Mouse (Mus musculus) cerebellum, postnatal 4 days (tissue): ENCODE results near the gene Prn.

Experiments
- DNase-seq, 2 experiments: peaks; one replicate each; pipeline ENCODE4 v3.0.0; 2022; ENCODE audit warnings: low spot score in 2 of 2, mixed read lengths in 1 of 2

The Prn gene

GRCm38 (mm10) chr2:131906846-131907245 lies 2.9 kb upstream of the Prn start:
- peak in 1 of 2 experiments; percentile 26 for DNase-seq

- DNase-seq: no peak
Observed at GRCm38 (mm10) chr2:131907311-131907710, 2.4 kb upstream of the Prn start.

- no peak for DNase-seq
Observed at GRCm38 (mm10) chr2:131908351-131908861, 1.4 kb upstream of the Prn start.

- DNase-seq: no peak
Observed at GRCm38 (mm10) chr2:131908906-131909305, 851 bp upstream of the Prn start.

- DNase-seq: no peak
Observed at GRCm38 (mm10) chr2:131910847-131911246, 1.1 kb downstream of the Prn start.

GRCm38 (mm10) chr2:131911341-131911740 lies 1.6 kb downstream of the Prn start:
- DNase-seq: no peak

DNA sequence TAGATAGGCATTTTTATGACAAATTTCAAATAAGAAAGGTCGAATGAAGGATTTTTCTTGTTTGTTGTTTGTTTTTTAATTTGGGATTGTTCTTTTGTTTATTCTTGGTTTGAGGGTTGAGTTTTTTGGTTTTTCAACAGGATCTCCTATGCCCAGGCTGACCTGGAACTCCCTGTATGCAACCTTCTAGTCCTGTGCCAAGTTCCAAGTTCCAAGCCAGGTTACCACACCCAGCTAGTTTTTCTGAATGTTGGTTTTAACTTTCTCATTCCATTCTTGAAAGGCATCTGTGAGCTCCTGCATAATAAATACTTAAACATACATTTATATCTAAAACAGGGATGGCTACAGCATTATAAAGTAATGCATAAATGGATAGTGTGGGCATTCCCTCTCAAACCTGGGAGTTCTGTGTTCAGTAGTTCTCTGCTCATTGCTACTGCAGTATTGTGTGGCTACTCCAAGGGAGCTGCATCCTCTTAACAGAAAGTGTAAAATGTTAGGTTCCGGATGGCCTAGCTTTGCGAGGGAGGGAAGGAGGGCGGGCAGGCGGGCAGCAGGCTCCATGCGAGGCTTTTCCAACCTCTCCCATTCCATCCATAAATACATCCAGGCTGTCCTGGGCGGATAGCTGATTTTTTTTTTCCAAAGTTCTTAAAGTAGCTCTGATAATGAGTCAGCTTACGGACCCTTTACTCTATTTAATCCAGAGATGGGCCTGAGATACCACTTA lies 2.9 kb downstream of the Prn start:
- no peak for DNase-seq

DNA sequence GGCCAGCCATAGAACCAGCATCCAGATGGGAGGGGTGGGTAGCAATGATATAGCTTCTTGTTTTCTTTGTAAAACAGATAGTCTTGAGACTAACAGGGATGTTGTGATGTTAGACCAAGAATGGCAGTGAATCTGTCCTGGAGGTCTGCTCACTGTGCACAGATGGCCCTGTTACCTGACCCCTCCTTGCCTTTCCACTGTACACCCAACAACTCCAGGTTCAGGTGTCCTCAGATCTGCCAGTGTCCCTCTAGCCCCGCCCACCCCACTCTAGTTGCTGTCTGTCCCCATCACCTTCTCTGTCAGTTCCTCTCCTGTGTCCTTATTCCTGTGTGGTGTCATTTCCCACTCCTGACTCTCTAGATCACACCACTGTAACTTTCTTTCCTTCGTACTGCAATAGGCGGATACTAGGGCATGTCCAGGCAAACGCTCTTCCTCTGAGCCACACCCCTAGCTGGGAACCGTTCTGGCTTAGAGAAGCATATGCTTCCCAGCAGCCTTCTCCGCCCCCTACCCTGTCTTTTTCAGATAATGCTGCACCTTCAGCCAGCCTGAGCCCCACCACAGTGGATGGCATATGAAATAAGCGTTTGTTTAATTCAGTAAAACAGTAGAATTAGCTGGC lies 22.6 kb downstream of the Prn start:
- no peak for DNase-seq

GRCm38 (mm10) chr2:131933013-131933412 lies 23.3 kb downstream of the Prn start:
- DNase-seq: no peak

DNA sequence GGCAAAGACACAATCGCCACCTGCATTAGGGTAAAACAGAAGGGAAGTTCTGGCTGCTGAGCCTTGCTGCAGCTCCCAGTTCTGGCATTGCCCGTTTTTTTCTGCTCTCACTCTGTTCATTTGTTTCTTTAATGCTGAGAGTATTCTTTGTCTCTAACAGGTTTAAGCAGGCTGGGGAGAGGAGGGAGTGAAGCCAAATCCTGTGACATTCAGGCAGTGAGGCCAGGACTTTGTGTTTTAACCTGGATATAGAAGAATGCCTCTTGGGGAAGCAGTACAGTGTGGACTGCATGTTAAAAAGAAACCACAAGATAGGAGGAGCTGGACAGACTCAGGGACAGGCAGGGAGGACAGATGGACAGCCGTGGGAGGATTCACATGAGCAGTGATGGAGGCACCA lies 23.8 kb downstream of the Prn start:
- DNase-seq: no peak

- DNase-seq: no peak
Observed at GRCm38 (mm10) chr2:131934243-131934642, 24.5 kb downstream of the Prn start.

GRCm38 (mm10) chr2:131935390-131936105 lies 25.8 kb downstream of the Prn start:
- no peak for DNase-seq

- DNase-seq: no peak
Observed at GRCm38 (mm10) chr2:131936410-131936809, 26.7 kb downstream of the Prn start.

DNA sequence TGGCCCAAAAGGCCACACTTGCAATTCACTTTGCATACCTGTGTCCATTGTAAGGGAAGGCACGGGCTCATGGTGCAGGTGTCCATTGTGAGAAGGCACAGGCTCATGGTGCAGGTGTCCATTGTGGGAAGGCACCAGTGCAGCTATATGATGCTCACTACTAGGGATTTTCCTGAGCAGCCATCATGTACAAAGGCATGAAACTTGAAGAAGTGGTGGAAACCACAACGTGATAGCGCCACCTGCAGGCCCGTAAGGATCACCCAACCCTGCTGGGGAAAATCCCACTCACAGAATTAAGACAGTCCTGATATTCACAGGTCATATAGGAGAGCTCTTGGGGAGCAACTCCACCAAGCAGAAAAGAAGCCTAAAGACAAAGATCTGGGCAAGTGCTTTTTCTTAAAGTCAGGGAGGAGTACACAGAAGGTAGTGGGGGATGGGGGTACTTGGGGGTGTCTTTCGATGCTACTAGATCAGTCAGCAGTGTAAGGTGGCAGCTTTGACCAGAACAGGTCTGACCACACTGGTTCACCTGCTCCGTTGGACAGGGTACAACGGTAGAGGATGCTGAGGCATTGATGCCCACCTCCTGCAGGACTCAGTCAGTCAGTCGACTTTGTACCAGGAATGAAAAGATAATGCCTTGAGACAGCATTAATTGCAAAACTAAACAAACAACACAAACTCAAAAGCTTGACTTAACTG lies 29.8 kb downstream of the Prn start:
- peak in 1 of 2 experiments; percentile 52 for DNase-seq

- DNase-seq: no peak
Observed at GRCm38 (mm10) chr2:131940506-131940905, 30.7 kb downstream of the Prn start.

DNA sequence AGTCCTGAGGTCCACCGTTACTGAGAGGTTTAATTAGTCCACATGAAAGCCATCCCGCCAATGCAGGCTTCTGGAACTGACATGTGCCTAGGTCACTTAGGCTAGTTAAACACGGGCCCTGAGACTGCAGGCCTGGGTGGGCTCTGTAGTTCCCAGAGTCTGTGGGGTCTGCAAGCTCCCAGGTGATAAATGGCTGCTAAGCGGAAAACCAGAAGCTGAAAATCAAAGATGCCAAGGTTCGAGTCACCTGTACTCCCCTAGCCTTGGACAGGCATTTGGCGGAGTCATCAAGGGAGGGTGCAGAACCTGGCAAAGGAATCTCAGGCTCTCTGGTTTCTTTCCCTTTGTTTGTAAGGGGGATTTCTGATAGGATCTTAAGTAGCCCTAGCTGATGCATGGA lies 31.7 kb downstream of the Prn start:
- peak in 1 of 2 experiments; percentile 13 for DNase-seq

- DNase-seq: no peak
Observed at GRCm38 (mm10) chr2:131944370-131944769, 34.6 kb downstream of the Prn start.

GRCm38 (mm10) chr2:131945225-131945624 lies 35.5 kb downstream of the Prn start:
- peak in 1 of 2 experiments; percentile 4 for DNase-seq

- peak in 1 of 2 experiments; percentile 14 for DNase-seq
Observed at GRCm38 (mm10) chr2:131945765-131946164, 36.0 kb downstream of the Prn start.

DNA sequence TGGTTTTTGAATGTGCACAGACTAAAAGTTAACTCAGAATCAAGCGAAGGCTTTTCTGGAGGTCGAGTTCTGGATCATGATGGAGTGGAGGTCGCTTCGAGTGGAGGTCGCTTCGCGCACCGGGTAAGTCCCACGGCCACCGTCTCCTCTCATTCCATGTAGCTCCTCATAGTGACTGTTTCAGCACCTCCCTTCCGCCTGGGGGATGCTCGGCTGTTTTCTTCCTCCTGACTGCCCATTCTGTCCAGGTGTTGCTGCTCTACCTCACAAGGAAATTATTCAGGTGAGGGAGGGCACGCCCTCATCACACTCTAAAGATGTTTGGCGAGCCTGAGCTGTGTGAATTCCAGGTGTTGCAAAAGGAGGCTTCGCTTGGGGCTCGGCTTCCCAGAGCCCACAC lies 36.6 kb downstream of the Prn start:
- peak in 1 of 2 experiments; percentile 12 for DNase-seq

DNA sequence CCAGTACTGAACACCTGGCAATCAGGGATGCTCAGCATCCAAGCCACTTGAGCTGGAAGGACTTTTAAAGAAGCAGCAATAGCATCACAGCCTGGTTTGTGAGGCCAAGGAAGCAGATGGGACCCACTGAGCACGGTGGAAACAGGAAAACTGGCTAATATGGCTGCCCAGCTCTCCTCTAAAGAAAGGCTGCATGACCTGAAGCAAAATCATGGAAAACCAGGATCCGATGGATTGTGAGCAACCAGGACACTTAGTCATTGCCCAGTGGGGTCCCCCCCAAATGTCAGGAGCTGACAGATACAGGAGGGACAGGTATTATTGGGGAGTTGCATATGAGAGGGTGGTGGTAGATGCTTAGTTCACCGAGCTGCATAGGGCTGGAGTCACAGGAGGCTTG lies 38.4 kb downstream of the Prn start:
- no peak for DNase-seq
